Mouse (Mus musculus) embryonic fibroblast, embryonic 13.5 days (primary cell): ENCODE measurements around the gene Rasal2. TPM values are rescaled to one million over a fixed set of nuclear protein-coding genes. Genes with fewer than 3 reads are reported as not detected.

Experiments used
- H3K27ac ChIP-seq: 2 replicates; pipeline ENCODE4 v1.5.1; 2012; ENCODE audit warnings: low read length, control low read depth, inconsistent platforms; ENCODE audit not compliant: insufficient read depth
- H3K4me1 ChIP-seq: 2 replicates; pipeline ENCODE4 v1.6.1; 2011; ENCODE audit warnings: low read length; ENCODE audit not compliant: control insufficient read depth, insufficient read depth
- H3K4me3 ChIP-seq: 2 replicates; pipeline ENCODE4 v1.5.1; 2011; ENCODE audit warnings: mild to moderate bottlenecking, control low read depth, low read length; ENCODE audit not compliant: insufficient read depth
- CTCF ChIP-seq: IDR thresholded peaks from 2 replicates; pipeline ENCODE4 v1.5.1; 2011; ENCODE audit warnings: mild to moderate bottlenecking, control low read depth, low read length, moderate library complexity, borderline replicate concordance; ENCODE audit not compliant: insufficient read depth
- POLR2A ChIP-seq: IDR thresholded peaks from 2 replicates; pipeline ENCODE4 v1.6.1; 2011; ENCODE audit warnings: low read depth, mild to moderate bottlenecking, control low read depth, low read length, moderate library complexity
- polyA plus RNA-seq: library from polyadenylated mRNA; stranded (reverse); fragments of >200 nt; gene quantifications from 2 replicates; pipeline ENCODE4 v1.2.4, GENCODE M21; 2011; ENCODE audit warnings: low read depth; ENCODE audit not compliant: missing spikeins, insufficient read length

Rasal2 gene
- polyA plus RNA-seq, 1 experiment = 20.1 TPM

DNA sequence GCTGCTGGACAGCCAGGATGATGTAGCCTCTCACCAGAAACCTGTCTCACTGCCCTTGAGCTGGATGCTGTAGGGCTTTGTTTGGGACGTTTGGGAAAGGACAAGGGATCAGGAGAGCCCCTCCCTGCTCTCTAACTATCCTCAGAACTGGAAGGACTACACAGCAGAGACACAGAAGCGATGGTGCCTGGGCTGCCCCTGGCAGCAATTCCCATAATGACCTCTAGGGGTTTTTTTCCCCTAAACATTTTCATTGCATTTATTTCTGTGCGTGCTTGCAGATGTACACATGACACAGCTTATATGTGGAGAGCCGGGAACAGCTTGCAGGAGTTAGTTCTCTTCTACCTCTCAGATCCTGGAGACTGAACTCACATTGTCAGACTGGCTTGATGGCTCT is 320.3 kb downstream of the Rasal2 start:
- Histone ChIP-seq H3K27ac (no peak overlapping the region), H3K4me1 (no peaks in the 10 kb centered on the region), H3K4me3 (no peak overlapping the region)
- TF ChIP-seq CTCF (no peak), POLR2A (no peak)

DNA sequence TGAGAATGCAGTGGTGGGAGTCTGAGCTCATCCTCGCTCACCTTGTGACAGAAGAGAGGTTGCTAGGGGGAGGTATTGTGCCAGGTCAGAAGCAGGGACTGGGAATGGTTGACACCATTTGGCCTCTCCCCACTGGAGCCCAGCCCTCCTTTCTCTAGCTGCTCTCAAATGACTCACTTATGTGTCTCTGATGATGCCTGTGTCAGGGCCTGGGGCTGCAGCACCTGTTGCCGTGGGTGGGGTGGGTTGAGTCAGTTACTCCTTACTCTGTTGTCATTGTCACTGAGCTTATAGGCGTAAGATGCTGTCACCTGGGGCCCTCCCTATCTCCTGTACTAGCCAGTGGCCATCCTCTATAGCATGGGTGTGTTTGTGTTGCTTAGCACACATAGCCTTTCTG is 321.6 kb downstream of the Rasal2 start:
- TF ChIP-seq CTCF = no peak
- TF ChIP-seq POLR2A = no peak
- Histone ChIP-seq H3K4me3 (no peak overlapping the region), H3K4me1 (no peaks in the 10 kb centered on the region), H3K27ac (no peak overlapping the region)

DNA sequence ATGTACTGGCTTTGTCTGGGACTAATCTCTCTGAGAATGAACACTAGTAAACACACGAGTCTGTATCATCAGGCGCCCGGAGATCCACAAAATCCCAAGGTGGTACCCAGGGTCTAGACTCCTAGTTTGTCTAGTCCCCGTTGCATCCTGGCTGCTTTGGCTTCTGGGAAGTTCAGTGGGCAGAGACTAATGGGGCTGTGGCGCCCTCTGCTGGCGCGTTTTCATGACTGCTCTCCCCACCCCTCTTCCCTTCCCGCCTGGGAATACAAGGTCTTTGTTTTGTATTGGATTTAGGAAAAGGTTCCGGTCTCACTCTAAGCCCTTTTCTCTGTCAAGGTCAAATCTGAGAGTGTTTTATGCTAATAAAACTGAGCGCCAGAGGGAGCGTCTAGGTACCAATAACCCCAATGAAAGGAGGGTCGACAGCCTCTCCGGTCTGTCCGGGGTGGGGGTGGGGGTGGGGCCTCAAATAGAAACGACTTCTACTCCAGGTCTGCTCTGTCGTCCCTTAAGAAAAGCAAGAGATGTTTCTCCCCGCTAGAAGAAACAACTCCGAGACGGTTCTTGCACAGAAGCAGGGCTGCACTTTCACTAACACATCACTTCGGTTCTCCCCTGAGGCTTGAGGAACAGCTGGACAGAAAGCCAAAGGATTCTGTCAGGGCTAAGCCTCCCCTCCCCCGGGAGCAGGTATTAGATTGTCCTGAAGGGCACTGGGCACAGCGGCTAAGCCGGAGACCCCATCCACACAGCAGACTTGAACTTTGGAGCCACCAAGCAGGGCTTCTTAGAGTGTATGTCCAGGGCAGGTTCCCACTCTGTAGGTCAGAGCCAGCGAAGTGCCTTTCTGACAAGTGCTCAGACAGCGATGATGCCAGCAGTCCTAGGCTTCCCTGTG is 326.0 kb downstream of the Rasal2 start:
- TF ChIP-seq POLR2A (no peak), CTCF (peak; percentile 62)

More for the DNA sequence above, 326.0 kb downstream of the Rasal2 start:
- H3K27ac ChIP-seq = no peak overlapping the region
- peak overlapping the region; percentile 30 for H3K4me3 ChIP-seq
- H3K4me1 ChIP-seq = no peaks in the 10 kb centered on the region

Other genes starting within 250 kb of the Rasal2 start
- 7.6 and 9.8 TPM in 2 replicates for gene Cryzl2, start 46.0 kb upstream of the Rasal2 start, polyA plus RNA-seq
- gene Sec16b, start 94.1 kb upstream of the Rasal2 start, polyA plus RNA-seq = 9.8 and 13.9 TPM in 2 replicates